Mouse (Mus musculus) left cerebral cortex, adult 9 months (tissue): Measurements from ENCODE around the gene Henmt1.

Experiments
- DNase-seq, 2 experiments: peaks; one replicate each; pipeline ENCODE4 v3.0.0; 2022; ENCODE audit warnings: low spot score in 2 of 2

The Henmt1 gene

GRCm38 (mm10) chr3:108939573-108939972 is at the start of gene Henmt1:
Gene Henmt1, plus strand, starts transcription at chr3:108939873.
- no peak for DNase-seq

- no peak for DNase-seq
These were observed 49.8 kb upstream of the Henmt1 start, which contains the start of gene Fndc7 for GRCm38 (mm10) chr3:108889908-108890307. Gene Fndc7, minus strand, starts transcription at chr3:108890008.

DNA sequence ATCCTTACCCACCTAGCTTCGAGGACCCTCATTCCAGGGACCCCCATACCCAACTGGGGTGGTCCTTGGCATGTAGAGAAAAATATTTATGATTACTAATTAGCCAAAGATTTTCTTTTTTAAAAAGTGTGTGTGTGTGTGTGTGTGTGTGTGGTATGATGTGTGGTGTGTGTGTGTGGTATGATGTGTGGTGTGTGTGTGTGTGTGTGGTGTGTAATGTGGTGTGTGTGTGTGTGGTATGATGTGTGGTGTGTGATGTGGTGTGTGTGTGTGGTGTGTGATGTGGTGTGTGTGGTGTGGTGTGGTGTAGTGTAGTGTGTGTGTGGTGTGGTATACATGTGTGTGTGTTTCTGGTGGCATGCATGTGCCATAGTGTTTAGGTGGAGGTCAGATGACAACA is 47.6 kb upstream of the Henmt1 start:
- no peak for DNase-seq

GRCm38 (mm10) chr3:108892914-108893313 is 46.8 kb upstream of the Henmt1 start:
- no peak for DNase-seq

DNA sequence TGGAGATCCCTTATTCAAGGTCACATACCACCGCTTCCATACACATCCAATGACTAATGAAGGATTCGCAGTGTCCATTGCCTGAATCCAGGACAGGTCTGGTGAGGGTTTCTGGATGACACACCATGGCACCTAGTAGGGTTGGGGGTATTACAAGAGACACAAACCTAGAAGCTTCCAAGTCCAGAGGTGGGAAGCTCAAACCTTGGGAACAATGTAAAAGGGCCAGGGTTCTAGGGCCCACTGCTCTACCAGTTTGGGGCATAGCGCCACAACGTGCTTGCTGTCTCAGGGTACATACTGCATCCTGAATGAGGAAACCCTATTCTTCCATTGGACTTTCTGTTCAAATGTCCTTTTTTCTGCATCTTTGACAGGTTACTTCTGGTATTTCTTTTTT is 41.0 kb upstream of the Henmt1 start:
- DNase-seq, result no peak

DNA sequence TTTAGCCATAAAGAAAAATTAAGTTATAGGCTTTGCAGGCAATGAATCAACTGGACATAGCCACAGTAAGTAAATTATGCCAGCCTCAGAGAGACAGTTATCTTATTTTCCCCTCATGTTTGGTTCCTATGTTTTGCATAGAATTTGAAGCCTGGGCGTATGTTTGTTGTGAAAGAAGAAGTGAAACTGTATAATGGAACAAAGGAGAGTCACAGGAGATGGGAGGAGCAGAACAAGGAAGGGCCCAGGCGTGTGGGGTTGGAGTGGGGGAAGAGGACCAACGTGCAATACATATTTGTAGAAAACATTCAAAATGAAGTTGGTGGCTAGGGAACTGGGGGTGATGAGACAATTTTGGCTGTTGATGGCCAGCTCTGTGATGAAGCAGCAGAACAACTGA is 39.5 kb upstream of the Henmt1 start:
- no peak for DNase-seq

- DNase-seq, result no peak
These were observed 39.0 kb upstream of the Henmt1 start for GRCm38 (mm10) chr3:108900681-108901080.

- DNase-seq, result no peak
These were observed 37.6 kb upstream of the Henmt1 start for GRCm38 (mm10) chr3:108902038-108902437.

DNA sequence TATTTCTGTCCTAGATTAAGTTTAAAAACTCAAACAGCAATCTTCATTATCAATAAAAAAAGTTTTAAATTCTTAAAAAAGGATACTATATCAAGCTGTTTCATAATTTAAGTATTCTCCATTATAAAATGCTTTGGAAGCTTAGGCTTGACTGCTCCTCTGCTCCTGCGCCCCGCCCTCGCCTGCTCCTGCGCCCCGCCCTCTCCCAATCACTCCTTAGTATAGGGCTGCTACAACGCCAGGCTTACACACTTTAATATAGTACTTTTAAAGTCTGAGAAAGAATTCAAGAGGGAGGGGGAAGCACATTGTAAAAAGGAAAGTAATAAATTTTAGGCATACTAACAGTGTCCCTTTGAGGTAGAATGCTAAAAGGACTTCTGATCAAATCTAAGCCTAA is 36.7 kb upstream of the Henmt1 start:
- DNase-seq, result no peak

- no peak for DNase-seq
These were observed 29.2 kb upstream of the Henmt1 start for GRCm38 (mm10) chr3:108910303-108911080.

GRCm38 (mm10) chr3:108911081-108911547 is 28.6 kb upstream of the Henmt1 start:
- peak; percentile 30 to 52 for DNase-seq

GRCm38 (mm10) chr3:108911548-108912413 is 27.9 kb upstream of the Henmt1 start, which contains the start of gene Prpf38b:
Gene Prpf38b, minus strand, starts transcription at chr3:108911727.
- peak; percentile 85 to 95 for DNase-seq

- DNase-seq, result no peak
These were observed 23.7 kb upstream of the Henmt1 start for GRCm38 (mm10) chr3:108915999-108916398.

- no peak for DNase-seq
These were observed 22.8 kb upstream of the Henmt1 start for GRCm38 (mm10) chr3:108916857-108917256.

- no peak for DNase-seq
These were observed 21.7 kb upstream of the Henmt1 start for GRCm38 (mm10) chr3:108917986-108918385.

DNA sequence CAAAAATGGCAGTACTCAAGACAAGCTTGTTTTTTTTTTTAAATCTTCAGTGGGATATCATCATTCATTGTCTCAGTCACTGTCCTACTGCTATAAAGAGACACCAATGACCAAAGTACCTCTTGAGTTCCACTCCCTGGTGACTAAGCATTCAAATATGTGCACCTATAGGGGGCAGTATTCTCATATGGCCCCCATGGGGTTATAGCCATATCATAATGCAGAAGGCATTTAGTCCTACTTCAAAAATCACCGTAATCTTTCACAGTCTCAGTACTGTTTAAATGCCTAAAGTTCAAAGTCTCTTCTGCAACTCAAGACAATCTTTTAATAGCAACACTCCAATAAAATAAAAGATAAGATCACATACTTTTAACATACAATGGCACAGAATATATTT is 20.8 kb upstream of the Henmt1 start:
- DNase-seq, result no peak

GRCm38 (mm10) chr3:108920442-108921070 is 19.1 kb upstream of the Henmt1 start:
- DNase-seq, result no peak

DNA sequence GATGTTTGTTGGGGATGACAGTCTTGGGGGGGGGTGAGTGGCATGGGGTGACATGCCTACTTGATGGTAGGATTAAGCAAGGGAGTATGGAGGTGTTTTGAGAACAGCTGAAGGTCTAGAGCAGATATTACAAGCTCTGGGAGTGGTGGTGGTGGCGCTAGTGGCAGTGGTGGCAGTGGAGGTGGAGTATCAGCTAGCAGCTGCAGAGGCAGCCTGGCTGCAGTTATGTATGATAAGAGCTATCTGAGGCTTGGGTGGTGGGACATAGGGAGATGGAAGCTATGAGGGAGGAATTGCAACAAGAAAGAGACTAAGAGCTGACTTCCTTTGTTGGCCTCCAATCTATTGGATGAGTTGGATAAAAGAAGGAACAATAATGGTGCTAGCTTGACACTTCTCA is 17.9 kb upstream of the Henmt1 start:
- DNase-seq, result no peak

DNA sequence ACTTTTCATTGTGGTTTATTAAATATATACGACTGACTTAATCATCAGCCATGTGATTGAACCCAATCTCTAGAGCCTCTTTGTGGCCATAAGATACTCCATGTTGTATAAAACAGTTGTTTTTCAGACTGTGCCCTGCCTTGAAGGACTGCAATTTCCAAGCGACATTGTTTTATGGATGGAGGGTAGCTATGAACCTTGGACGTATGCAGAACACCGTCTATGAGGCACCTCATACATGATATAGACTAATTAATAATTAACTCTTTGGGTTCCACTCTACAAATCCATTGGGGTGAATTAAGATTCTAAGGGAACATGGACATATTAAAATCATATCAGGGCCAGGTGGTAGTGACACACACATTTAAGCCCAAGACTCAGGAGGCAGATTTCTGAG is 14.0 kb upstream of the Henmt1 start:
- no peak for DNase-seq

DNA sequence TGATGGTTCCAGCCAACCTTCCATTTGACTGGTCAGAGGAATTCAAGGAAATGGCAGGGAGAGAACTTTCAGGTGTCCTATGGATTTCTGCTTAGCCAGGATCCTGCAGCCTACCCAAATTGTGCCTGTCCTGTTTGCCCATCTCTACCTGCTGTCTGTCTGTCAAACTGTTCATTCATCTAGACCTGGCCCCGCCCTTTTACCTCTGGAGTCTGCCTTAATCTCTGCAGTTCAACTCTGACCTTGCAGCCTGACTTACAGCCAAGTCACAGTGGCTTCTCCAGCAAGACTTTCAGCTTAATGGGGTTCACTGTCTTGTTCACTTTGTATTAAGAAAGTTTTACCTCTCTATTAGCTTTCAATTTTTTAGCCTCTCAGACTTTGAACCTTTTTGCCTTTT is 13.4 kb upstream of the Henmt1 start:
- DNase-seq, result no peak

DNA sequence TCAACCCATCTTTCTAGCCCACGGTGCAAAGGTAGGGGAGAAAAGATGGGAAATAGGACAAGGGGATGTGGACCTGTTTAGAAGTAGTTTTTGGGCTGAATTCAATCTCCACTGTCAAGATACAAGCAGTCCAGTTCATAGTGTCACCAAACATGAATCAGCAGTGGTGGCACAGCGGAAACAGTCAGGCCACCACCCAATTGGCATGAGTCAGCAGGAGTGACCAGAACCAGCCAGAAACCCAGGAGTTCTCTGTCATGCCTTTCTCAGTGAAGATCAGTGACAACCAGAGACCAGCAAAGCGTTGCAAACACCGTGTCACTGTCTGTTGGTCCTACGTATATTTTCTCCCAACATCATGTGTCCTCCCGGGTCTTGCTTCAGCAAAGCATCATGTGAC is 6.1 kb upstream of the Henmt1 start:
- DNase-seq, result no peak

DNA sequence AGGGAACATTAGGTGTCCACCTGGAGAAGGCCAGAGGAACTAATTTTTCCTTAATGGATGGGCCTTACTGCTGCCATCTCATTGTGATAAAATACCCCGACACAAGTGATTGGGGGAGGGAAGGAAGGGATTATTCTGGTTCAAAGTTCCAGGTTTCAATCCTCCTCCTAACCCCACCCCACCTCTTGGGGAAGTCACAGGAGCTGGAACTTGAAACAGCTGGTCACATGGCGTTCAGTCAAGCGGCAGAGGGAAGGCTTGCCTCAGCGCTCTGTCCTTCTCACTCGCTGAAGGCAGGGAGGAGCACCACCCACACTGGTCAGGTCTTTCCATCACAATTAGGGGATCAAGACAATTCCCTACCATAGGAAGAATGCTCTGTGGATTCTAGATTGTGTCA is 982 bp upstream of the Henmt1 start:
- no peak for DNase-seq
